Mouse (Mus musculus) gastrocnemius, postnatal 14 days (tissue): ENCODE data around the gene Lztr1. TPM values are rescaled to one million over a fixed set of nuclear protein-coding genes. Genes with fewer than 3 reads are reported as not detected.
"Not testable (repeated sequence)": the region's sequence is repeated elsewhere in the genome, so short reads cannot be mapped to it uniquely, and the experiment has no call there.

Experiments
- DNase-seq: peaks from one replicate; pipeline ENCODE4 v3.0.0; 2021; ENCODE audit warnings: mixed read lengths
- intact Hi-C: fragments of 180-260 bp; cut with DNase I; formaldehyde crosslinking; loops from one replicate; pipeline ENCODE4 v1.15.1; 2025; ENCODE audit warnings: low total_unique reads
- total RNA-seq, 2 experiments: library from RNA; stranded (reverse); gene quantifications; 2 replicates each; pipeline ENCODE4 v1.2.3; 2021

Lztr1 gene
- total RNA-seq, 2 experiments from 2014 or later, result 19.0 to 22.0 TPM

GRCm38 (mm10) chr16:17499249-17499883 lies 9.1 kb upstream of the Lztr1 start:
- no peak for DNase-seq
- intact Hi-C loops, result no loop called here

GRCm38 (mm10) chr16:17502681-17503080 lies 5.8 kb upstream of the Lztr1 start:
- no peak for DNase-seq
- intact Hi-C loops, result no loop called here

- intact Hi-C loops, result no loop called here
- DNase-seq, result no peak
Measured at GRCm38 (mm10) chr16:17507018-17507552, 1.4 kb upstream of the Lztr1 start.

GRCm38 (mm10) chr16:17508031-17508430 lies 457 bp upstream of the Lztr1 start:
- DNase-seq, intact Hi-C loops: not testable (repeated sequence)

GRCm38 (mm10) chr16:17509240-17509597 lies 731 bp downstream of the Lztr1 start:
- intact Hi-C loops, result no loop called here
- no peak for DNase-seq

GRCm38 (mm10) chr16:17510143-17510542 lies 1.7 kb downstream of the Lztr1 start:
- DNase-seq, result no peak
- intact Hi-C loops, result no loop called here

GRCm38 (mm10) chr16:17510686-17511085 lies 2.2 kb downstream of the Lztr1 start:
- DNase-seq, result no peak
- intact Hi-C loops, result no loop called here

- intact Hi-C loops, result no loop called here
- DNase-seq, result no peak
Measured at GRCm38 (mm10) chr16:17511431-17511830, 2.9 kb downstream of the Lztr1 start.

- intact Hi-C loops, result no loop called here
- no peak for DNase-seq
Measured at GRCm38 (mm10) chr16:17518910-17519309, 10.4 kb downstream of the Lztr1 start.

- intact Hi-C loops, result no loop called here
- no peak for DNase-seq
Measured at GRCm38 (mm10) chr16:17524156-17524555, 15.7 kb downstream of the Lztr1 start.

- intact Hi-C loops, result no loop called here
- no peak for DNase-seq
Measured at GRCm38 (mm10) chr16:17525524-17525923, 17.0 kb downstream of the Lztr1 start.

- intact Hi-C loops, result no loop called here
- no peak for DNase-seq
Measured at GRCm38 (mm10) chr16:17526223-17526622, 17.7 kb downstream of the Lztr1 start.

GRCm38 (mm10) chr16:17527606-17528005 lies 19.1 kb downstream of the Lztr1 start:
- no peak for DNase-seq
- intact Hi-C loops, result no loop called here

GRCm38 (mm10) chr16:17528276-17528675 lies 19.8 kb downstream of the Lztr1 start:
- intact Hi-C loops, result no loop called here
- DNase-seq, result no peak

- intact Hi-C loops, result no loop called here
- DNase-seq, result no peak
Measured at GRCm38 (mm10) chr16:17529981-17530586, 21.6 kb downstream of the Lztr1 start.

- peak; percentile 98 for DNase-seq
- intact Hi-C loops, result no loop called here
Measured at GRCm38 (mm10) chr16:17530640-17531288, 22.3 kb downstream of the Lztr1 start, which contains the start of gene Thap7. TSS of gene Thap7 (minus strand) at chr16:17531136.

- no peak for DNase-seq
- intact Hi-C loops, result no loop called here
Measured at GRCm38 (mm10) chr16:17532271-17532670, 23.8 kb downstream of the Lztr1 start.

GRCm38 (mm10) chr16:17532676-17533329 lies 24.3 kb downstream of the Lztr1 start:
- DNase-seq, result no peak
- intact Hi-C loops, result no loop called here

GRCm38 (mm10) chr16:17536584-17536983 lies 28.1 kb downstream of the Lztr1 start:
- intact Hi-C loops, result no loop called here
- DNase-seq, result no peak

GRCm38 (mm10) chr16:17542632-17543031 lies 34.1 kb downstream of the Lztr1 start:
- intact Hi-C loops, result no loop called here
- no peak for DNase-seq
